Mouse (Mus musculus): ENCODE measurements around the gene Pygo1. TPM values are rescaled to one million over a fixed set of nuclear protein-coding genes. Genes with fewer than 3 reads are reported as not detected.

Pygo1 gene
- polyA plus RNA-seq, 1 experiment = 0.01 TPM

GRCm38 (mm10) chr9:72947010-72947409 lies 21.6 kb downstream of the Pygo1 start:
- H3K4me3 ChIP-seq = no peak overlapping the region
- no peaks in the 10 kb centered on the region for H3K79me2 ChIP-seq (ENCODE audit: control insufficient read depth, insufficient read depth)
- H3K36me3 ChIP-seq (ENCODE audit: control insufficient read depth, insufficient read depth) = no peaks in the 10 kb centered on the region
- no peak overlapping the region for H3K4me2 ChIP-seq (ENCODE audit: low read depth)
- H3K27me3 ChIP-seq (ENCODE audit: control insufficient read depth, insufficient read depth, insufficient read length) = peaks cover 7% of the 10 kb centered on the region
- no peak overlapping the region for H3ac ChIP-seq (ENCODE audit: control insufficient read depth, insufficient read length)
- TF ChIP-seq USF1 (IDR thresholded peaks at IDR 0.05; ENCODE audit: low read depth) (no peak), CEBPB (IDR thresholded peaks at IDR 0.05; ENCODE audit: insufficient read depth, poor library complexity, severe bottlenecking) (no peak), TCF3 (IDR thresholded peaks at IDR 0.05; ENCODE audit: insufficient read length, low read depth) (no peak), MAX (IDR thresholded peaks at IDR 0.05; ENCODE audit: low read depth) (no peak), TCF12 (IDR thresholded peaks at IDR 0.05; ENCODE audit: insufficient read depth, poor library complexity, severe bottlenecking) (no peak), MYOD1 (IDR thresholded peaks at IDR 0.05; ENCODE audit: control insufficient read depth in 1 of 3, insufficient read length in 2 of 3, low read depth in 2 of 3) (no peak), POLR2AphosphoS2 (IDR thresholded peaks at IDR 0.05; ENCODE audit: insufficient read length, low read depth) (no peak), MYOG (IDR thresholded peaks at IDR 0.05; ENCODE audit: control insufficient read depth in 1 of 3, insufficient read depth in 1 of 3, insufficient read length in 2 of 3, low read depth in 2 of 3) (no peak), E2F4 (IDR thresholded peaks at IDR 0.05; ENCODE audit: insufficient read depth) (no peak), SRF (IDR thresholded peaks at IDR 0.05; ENCODE audit: control insufficient read depth, insufficient read length, low read depth) (no peak), POLR2A (IDR thresholded peaks at IDR 0.05; ENCODE audit: insufficient read length, low read depth) (no peak), REST (IDR thresholded peaks at IDR 0.05; ENCODE audit: insufficient read depth, insufficient read length) (no peak)

GRCm38 (mm10) chr9:72949572-72949971 lies 24.1 kb downstream of the Pygo1 start:
- Histone ChIP-seq H3K4me3 (no peak overlapping the region), H3ac (ENCODE audit: control insufficient read depth, insufficient read length) (no peak overlapping the region), H3K27me3 (ENCODE audit: control insufficient read depth, insufficient read depth, insufficient read length) (peaks cover 7% of the 10 kb centered on the region), H3K36me3 (ENCODE audit: control insufficient read depth, insufficient read depth) (no peaks in the 10 kb centered on the region), H3K4me2 (ENCODE audit: low read depth) (no peak overlapping the region), H3K79me2 (ENCODE audit: control insufficient read depth, insufficient read depth) (no peaks in the 10 kb centered on the region)
- TF ChIP-seq CEBPB (IDR thresholded peaks at IDR 0.05; ENCODE audit: insufficient read depth, poor library complexity, severe bottlenecking) (no peak), MYOD1 (IDR thresholded peaks at IDR 0.05; ENCODE audit: control insufficient read depth in 1 of 3, insufficient read length in 2 of 3, low read depth in 2 of 3) (no peak), MAX (IDR thresholded peaks at IDR 0.05; ENCODE audit: low read depth) (no peak), TCF3 (IDR thresholded peaks at IDR 0.05; ENCODE audit: insufficient read length, low read depth) (no peak), MYOG (IDR thresholded peaks at IDR 0.05; ENCODE audit: control insufficient read depth in 1 of 3, insufficient read depth in 1 of 3, insufficient read length in 2 of 3, low read depth in 2 of 3) (no peak), SRF (IDR thresholded peaks at IDR 0.05; ENCODE audit: control insufficient read depth, insufficient read length, low read depth) (no peak), POLR2AphosphoS2 (IDR thresholded peaks at IDR 0.05; ENCODE audit: insufficient read length, low read depth) (no peak), REST (IDR thresholded peaks at IDR 0.05; ENCODE audit: insufficient read depth, insufficient read length) (no peak), TCF12 (IDR thresholded peaks at IDR 0.05; ENCODE audit: insufficient read depth, poor library complexity, severe bottlenecking) (no peak)

- H3K27me3 ChIP-seq (ENCODE audit: control insufficient read depth, insufficient read depth, insufficient read length) = peaks cover 7% of the 10 kb centered on the region
- H3K4me3 ChIP-seq = no peak overlapping the region
- no peak overlapping the region for H3ac ChIP-seq (ENCODE audit: control insufficient read depth, insufficient read length)
- no peak for TF ChIP-seq MYOD1 (IDR thresholded peaks at IDR 0.05; ENCODE audit: control insufficient read depth in 1 of 3, insufficient read length in 2 of 3, low read depth in 2 of 3)
- TF ChIP-seq CEBPB (IDR thresholded peaks at IDR 0.05; ENCODE audit: insufficient read depth, poor library complexity, severe bottlenecking) = no peak
- TF ChIP-seq USF1 (IDR thresholded peaks at IDR 0.05; ENCODE audit: low read depth) = no peak
- no peaks in the 10 kb centered on the region for H3K36me3 ChIP-seq (ENCODE audit: control insufficient read depth, insufficient read depth)
- no peak overlapping the region for H3K4me2 ChIP-seq (ENCODE audit: low read depth)
- H3K79me2 ChIP-seq (ENCODE audit: control insufficient read depth, insufficient read depth) = no peaks in the 10 kb centered on the region
These were observed 29.3 kb downstream of the Pygo1 start for GRCm38 (mm10) chr9:72954746-72955145.

- no peak for TF ChIP-seq POLR2AphosphoS2 (IDR thresholded peaks at IDR 0.05; ENCODE audit: insufficient read length, low read depth)
- TF ChIP-seq TCF12 (IDR thresholded peaks at IDR 0.05; ENCODE audit: insufficient read depth, poor library complexity, severe bottlenecking) = no peak
- no peak for TF ChIP-seq CEBPB (IDR thresholded peaks at IDR 0.05; ENCODE audit: insufficient read depth, poor library complexity, severe bottlenecking)
- no peak for TF ChIP-seq MYOD1 (IDR thresholded peaks at IDR 0.05; ENCODE audit: control insufficient read depth in 1 of 3, insufficient read length in 2 of 3, low read depth in 2 of 3)
- TF ChIP-seq USF1 (IDR thresholded peaks at IDR 0.05; ENCODE audit: low read depth) = no peak
- no peak for TF ChIP-seq MAX (IDR thresholded peaks at IDR 0.05; ENCODE audit: low read depth)
- no peak for TF ChIP-seq POLR2A (IDR thresholded peaks at IDR 0.05; ENCODE audit: insufficient read length, low read depth)
- TF ChIP-seq MYOG (IDR thresholded peaks at IDR 0.05; ENCODE audit: control insufficient read depth in 1 of 3, insufficient read depth in 1 of 3, insufficient read length in 2 of 3, low read depth in 2 of 3) = no peak
- no peak for TF ChIP-seq REST (IDR thresholded peaks at IDR 0.05; ENCODE audit: insufficient read depth, insufficient read length)
- no peak for TF ChIP-seq E2F4 (IDR thresholded peaks at IDR 0.05; ENCODE audit: insufficient read depth)
- TF ChIP-seq SRF (IDR thresholded peaks at IDR 0.05; ENCODE audit: control insufficient read depth, insufficient read length, low read depth) = no peak
- no peak for TF ChIP-seq TCF3 (IDR thresholded peaks at IDR 0.05; ENCODE audit: insufficient read length, low read depth)
- Histone ChIP-seq H3ac (ENCODE audit: control insufficient read depth, insufficient read length) (no peak overlapping the region), H3K79me2 (ENCODE audit: control insufficient read depth, insufficient read depth) (no peaks in the 10 kb centered on the region), H3K36me3 (ENCODE audit: control insufficient read depth, insufficient read depth) (no peaks in the 10 kb centered on the region), H3K27me3 (ENCODE audit: control insufficient read depth, insufficient read depth, insufficient read length) (peaks cover 5% of the 10 kb centered on the region), H3K4me3 (no peak overlapping the region), H3K4me2 (ENCODE audit: low read depth) (no peak overlapping the region)
These were observed 30.1 kb downstream of the Pygo1 start for GRCm38 (mm10) chr9:72955546-72955945.

Measured in myocyte (in vitro differentiated cells).